Mouse (Mus musculus) stomach, postnatal 0 days (tissue): ENCODE results near the gene Bcl2l11. TPM values are rescaled to one million over a fixed set of nuclear protein-coding genes. Genes with fewer than 3 reads are reported as not detected.

ENCODE experiments used
- ATAC-seq: fragments of 200-750 bp; cut with Nextera tagmentation; 2 replicates; pipeline ENCODE4 v1.8.0; 2017; ENCODE audit not compliant: low FRiP score, low TSS enrichment
- DNase-seq: peaks from one replicate; pipeline ENCODE4 v3.0.0-alpha.2; 2016; ENCODE audit warnings: low spot score
- H3K27ac ChIP-seq: fragments of 300-500 bp; sonication (generic); replicated peaks from 2 replicates; pipeline ENCODE4 v1.5.1; 2014; ENCODE audit warnings: mild to moderate bottlenecking, control low read depth
- H3K27me3 ChIP-seq: fragments of 300-500 bp; sonication (generic); 2 replicates; pipeline ENCODE4 v1.6.1; 2014; ENCODE audit warnings: low read length; ENCODE audit not compliant: control insufficient read depth, insufficient read depth
- H3K36me3 ChIP-seq: fragments of 300-500 bp; sonication (generic); 2 replicates; pipeline ENCODE4 v1.6.1; 2014; ENCODE audit warnings: low read length, mixed read lengths; ENCODE audit not compliant: control insufficient read depth, insufficient read depth
- H3K4me1 ChIP-seq: fragments of 300-500 bp; sonication (generic); replicated peaks from 2 replicates; pipeline ENCODE4 v1.6.1; 2014; ENCODE audit warnings: antibody characterized with exemption; ENCODE audit not compliant: control insufficient read depth, insufficient read depth
- H3K4me2 ChIP-seq: fragments of 300-500 bp; sonication (generic); replicated peaks from 2 replicates; pipeline ENCODE4 v1.6.1; 2014; ENCODE audit warnings: low read depth, mild to moderate bottlenecking, control low read depth, moderate library complexity
- H3K4me3 ChIP-seq: fragments of 300-500 bp; sonication (generic); 2 replicates; pipeline ENCODE4 v1.5.1; 2014; ENCODE audit warnings: low read depth, low read length, control low read depth
- H3K9ac ChIP-seq: fragments of 300-500 bp; sonication (generic); 2 replicates; pipeline ENCODE4 v1.6.1; 2014; ENCODE audit warnings: mild to moderate bottlenecking, low read length, control low read depth, mixed read lengths
- H3K9me3 ChIP-seq: fragments of 300-500 bp; sonication (generic); 2 replicates; pipeline ENCODE4 v1.6.1; 2016; ENCODE audit warnings: low read length; ENCODE audit not compliant: control insufficient read depth
- CTCF ChIP-seq: IDR thresholded peaks from 2 replicates; pipeline ENCODE4 v1.5.1; 2016; ENCODE audit warnings: antibody characterized with exemption, low read depth, mild to moderate bottlenecking, moderate library complexity
- EP300 ChIP-seq: optimal IDR thresholded peaks from 2 replicates; pipeline ENCODE3; 2016; ENCODE audit warnings: antibody characterized with exemption
- WGBS: fragments of 180-500 bp; shearing (Covaris S2); extraction: QIAGEN DNeasy Blood & Tissue Kit; methylation state at CpG from one replicate; pipeline ENCODE4 v1.1.7; 2014; 5-methylcytosine and 5-hydroxymethylcytosine counted together
- polyA plus RNA-seq: library from polyadenylated mRNA; unstranded; fragments of >200 nt; fragmentation: Nextera tagmentation; extraction: Ambion mirVana; gene quantifications from 2 replicates; pipeline ENCODE4 v1.2.1, GENCODE M21; 2015

Gene Bcl2l11
- polyA plus RNA-seq, 1 experiment from 2014 or later = 6.2 TPM

DNA sequence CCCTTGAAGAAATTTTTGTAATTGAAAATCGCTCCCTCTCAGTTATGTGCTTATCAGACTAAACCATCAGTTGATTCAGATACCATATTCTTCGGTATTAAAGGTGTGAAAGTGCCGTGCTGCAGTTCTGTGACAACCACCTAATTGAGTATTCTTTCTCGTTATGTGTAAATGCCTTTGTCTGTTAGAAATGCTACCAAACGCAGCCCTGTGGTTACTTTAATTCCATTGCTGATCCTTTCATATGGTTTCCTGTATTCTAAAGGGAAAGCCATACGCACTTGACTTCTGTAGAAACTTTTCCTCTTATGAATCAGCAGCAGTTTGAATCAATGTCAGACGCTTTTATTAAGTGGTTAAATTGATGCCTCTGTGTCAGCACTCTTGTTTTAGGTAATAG, 8.2 kb upstream of the Bcl2l11 start:
- H3K9me3 ChIP-seq = no peaks in the 10 kb centered on the region
- peaks cover 1% of the 10 kb centered on the region; the same call in 1 of the 2 replicates for H3K4me1 ChIP-seq
- no peaks in the 10 kb centered on the region for H3K36me3 ChIP-seq
- DNase-seq (no peak), ATAC-seq (no peak)
- H3K4me2 ChIP-seq = no peak overlapping the region
- H3K27me3 ChIP-seq = no peaks in the 10 kb centered on the region
- no peak overlapping the region for H3K4me3 ChIP-seq
- H3K27ac ChIP-seq = no peak overlapping the region
- whole genome bisulfite sequencing = 79% methylated on average over 7 of the region's 7 CpGs
- H3K9ac ChIP-seq = no peak overlapping the region
- TF ChIP-seq EP300 = no peak
- no peak for TF ChIP-seq CTCF

DNA sequence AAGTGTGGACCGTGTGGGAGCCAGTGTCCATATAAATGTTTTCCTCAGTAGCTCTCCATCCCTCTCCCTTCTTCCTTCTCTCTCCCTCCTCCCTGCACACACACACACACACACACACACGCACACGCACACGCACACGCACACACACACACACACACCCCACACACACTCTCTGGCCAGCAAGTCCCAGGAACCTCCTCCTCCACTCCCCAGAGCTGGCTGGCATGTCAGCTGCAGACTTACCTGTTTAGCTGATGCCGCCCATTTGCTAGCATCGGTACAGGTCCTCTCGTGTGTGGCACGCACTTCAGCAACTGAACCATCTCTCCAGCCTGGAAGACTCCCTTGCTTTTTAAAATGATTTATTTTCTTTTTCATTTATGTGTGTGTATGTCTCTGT, 6.9 kb upstream of the Bcl2l11 start:
- no peak for ATAC-seq
- no peak overlapping the region for H3K4me2 ChIP-seq
- H3K27me3 ChIP-seq = no peaks in the 10 kb centered on the region
- H3K27ac ChIP-seq = no peak overlapping the region
- TF ChIP-seq CTCF (no peak), EP300 (no peak)
- DNase-seq = no peak
- H3K9me3 ChIP-seq = no peaks in the 10 kb centered on the region
- H3K9ac ChIP-seq = no peak overlapping the region
- peaks cover 7% of the 10 kb centered on the region; the same call in 1 of the 2 replicates for H3K4me1 ChIP-seq
- no peak overlapping the region for H3K4me3 ChIP-seq
- WGBS = 92% methylated on average over 9 of the region's 9 CpGs
- no peaks in the 10 kb centered on the region for H3K36me3 ChIP-seq

DNA sequence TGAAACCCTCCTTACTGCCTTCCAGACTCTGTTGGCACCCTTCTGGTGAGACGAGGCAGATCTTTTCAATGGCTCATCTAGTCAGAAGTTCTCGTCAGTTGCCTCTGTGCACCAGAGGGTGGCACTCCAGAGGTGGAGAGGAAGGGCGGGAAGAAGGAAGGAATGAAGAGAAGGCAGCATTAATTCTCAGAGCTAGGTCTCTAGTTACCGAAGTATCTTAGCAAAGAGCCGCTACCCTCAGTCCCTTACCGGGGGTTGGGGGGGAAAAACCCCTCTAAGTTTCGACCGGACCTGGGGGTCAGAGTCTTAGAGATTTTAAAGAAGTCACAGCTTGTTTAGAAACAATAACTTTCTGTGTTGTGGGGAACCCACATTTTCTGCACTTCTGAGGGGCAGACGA, 3.3 kb upstream of the Bcl2l11 start:
- Histone ChIP-seq H3K9ac (no peak overlapping the region), H3K27ac (no peak overlapping the region), H3K4me3 (no peak overlapping the region; the same call in 1 of the 2 replicates), H3K4me2 (peak overlapping the region; percentile 95), H3K4me1 (peaks cover 7% of the 10 kb centered on the region; the same call in 1 of the 2 replicates), H3K9me3 (no peaks in the 10 kb centered on the region), H3K36me3 (no peaks in the 10 kb centered on the region), H3K27me3 (no peaks in the 10 kb centered on the region)
- ATAC-seq = no peak
- peak; percentile 74 for DNase-seq
- TF ChIP-seq EP300 (no peak), CTCF (peak; percentile 91)
- WGBS = 2% methylated on average over 9 of the region's 9 CpGs

DNA sequence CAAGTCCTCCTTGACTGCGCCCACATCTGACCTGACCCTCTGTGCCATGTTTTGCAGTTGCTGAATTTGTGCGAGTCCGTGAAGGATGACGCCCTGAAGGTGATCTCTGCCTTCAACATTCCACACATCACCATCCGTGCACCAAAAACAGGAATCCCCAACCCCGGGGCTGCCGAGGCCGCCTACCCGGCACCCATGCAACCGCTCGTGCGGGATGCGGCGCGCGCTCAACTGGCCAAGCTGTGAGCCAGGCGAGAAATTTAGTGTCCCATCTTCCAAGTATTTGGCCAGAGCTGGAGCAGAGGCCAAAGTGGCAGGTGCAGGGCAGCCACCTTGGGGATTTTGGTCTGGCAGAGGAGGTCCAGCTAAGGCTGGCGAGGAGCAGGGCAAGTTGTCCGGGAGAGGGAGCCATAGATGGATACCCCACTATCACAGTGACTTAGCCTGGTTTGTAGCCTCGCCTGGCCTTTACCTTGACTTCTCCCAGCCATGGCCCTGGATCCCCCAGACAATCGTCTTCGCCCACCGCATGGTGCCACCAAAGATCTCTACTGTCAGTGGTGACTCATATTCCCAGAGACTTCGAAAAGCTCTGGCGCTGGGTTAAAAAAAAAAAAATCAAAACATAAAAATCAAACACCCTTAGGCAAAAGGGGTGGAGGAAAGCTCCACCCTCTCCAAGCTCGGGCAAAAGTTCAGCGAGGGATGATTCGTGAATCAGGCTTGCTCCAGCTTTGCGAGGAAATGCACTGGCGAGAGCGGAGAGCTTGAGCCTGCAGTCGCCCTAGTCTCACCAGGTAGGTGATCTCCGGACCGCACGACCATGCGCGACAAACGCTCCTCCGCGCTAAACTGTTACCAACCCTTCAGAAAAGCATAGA, 2.7 kb upstream of the Bcl2l11 start:
- Histone ChIP-seq H3K4me1 (peaks cover 7% of the 10 kb centered on the region; the same call in 1 of the 2 replicates), H3K27me3 (no peaks in the 10 kb centered on the region), H3K4me2 (peak overlapping the region; percentile 95), H3K9me3 (no peaks in the 10 kb centered on the region), H3K27ac (no peak overlapping the region), H3K36me3 (no peaks in the 10 kb centered on the region), H3K9ac (peak overlapping the region; percentile 31; the same call in 1 of the 2 replicates), H3K4me3 (peak overlapping the region; percentile 28)
- DNase-seq (peak; percentile 48), ATAC-seq (no peak)
- TF ChIP-seq EP300 (no peak), CTCF (peak; percentile 54)
- WGBS = 6% methylated on average over 40 of the region's 40 CpGs

DNA sequence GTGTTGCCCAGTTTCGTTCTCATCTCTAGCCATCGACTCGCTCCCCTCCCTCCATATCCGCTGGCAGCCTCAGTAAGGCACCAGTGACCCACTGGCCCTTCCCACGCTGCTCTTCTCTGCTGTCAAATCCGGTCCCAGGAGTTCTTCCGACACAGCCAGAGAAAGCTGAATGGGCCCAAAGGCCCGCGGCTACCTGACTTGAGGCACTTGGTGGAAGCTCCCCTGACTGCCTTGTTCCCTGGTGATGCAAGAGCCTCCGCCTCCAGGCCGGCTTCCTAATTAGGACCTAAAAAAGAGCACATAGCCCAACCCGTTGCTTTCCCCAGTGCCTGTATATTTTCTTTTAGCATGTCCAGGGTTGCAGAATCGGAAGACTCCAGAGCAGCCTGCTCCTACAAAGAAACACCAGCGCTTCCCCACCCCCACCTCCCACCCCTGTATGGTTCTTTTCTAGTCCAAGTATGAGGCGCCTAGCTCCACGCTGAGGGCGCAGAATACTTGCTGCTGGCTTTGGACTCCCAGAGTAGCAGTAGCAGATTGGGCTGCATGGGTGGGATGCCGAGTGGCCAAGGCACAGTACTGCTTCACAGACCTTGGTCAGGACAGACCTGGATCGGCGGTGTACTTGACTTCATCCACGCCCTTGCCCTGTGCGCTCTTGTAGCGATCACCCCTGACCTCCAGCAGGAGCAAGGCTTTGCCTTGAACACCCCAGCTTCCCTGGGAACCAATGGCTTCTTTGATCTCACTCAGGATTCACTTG, 1.7 kb upstream of the Bcl2l11 start:
- H3K27me3 ChIP-seq = no peaks in the 10 kb centered on the region
- peaks cover 7% of the 10 kb centered on the region; the same call in 1 of the 2 replicates for H3K4me1 ChIP-seq
- no peaks in the 10 kb centered on the region for H3K9me3 ChIP-seq
- 25% methylated on average over 23 of the region's 23 CpGs for WGBS
- no peaks in the 10 kb centered on the region for H3K36me3 ChIP-seq
- peak overlapping the region; percentile 31 for H3K9ac ChIP-seq
- ATAC-seq (no peak), DNase-seq (peak; percentile 26)
- H3K4me2 ChIP-seq = peak overlapping the region; percentile 95
- H3K27ac ChIP-seq = no peak overlapping the region
- H3K4me3 ChIP-seq = peak overlapping the region; percentile 28
- TF ChIP-seq EP300 (no peak), CTCF (no peak)
